Mouse (Mus musculus): ENCODE results near the gene Cachd1.

Cachd1 gene

DNA sequence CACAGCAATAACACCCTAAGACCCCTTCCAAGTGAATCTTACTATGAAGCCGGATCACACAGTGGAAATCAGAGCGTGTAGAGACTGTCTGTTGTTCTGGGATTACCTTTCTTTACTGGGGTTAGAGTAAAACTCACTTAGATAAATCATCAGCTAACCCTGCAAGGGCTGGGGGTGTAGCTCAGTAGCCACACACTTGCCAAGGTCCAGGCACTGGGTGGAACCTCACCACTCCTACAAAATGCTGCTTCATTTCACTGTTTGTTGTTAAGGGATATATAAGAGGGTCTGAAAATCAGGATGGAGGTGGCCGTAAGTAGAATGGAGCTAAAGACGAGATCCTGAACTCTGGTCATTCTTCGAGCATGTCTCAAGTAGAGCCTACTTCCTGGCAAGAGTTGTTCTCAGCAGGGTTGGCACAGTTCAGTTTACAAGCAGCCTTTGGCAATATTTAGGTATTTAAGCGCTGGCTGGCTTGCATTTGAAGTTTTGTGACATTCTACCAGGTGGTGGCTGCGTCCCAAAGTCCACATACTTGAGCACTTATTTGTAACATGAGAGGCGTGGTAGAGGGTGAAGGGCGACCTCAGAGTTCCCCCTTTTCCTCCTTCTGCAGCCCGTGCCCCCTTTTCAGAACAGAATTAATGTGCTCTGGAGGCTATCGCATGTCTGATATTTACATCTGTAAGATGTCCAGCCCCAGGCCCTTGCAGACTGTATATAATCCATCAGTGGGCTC lies 146.5 kb downstream of the Cachd1 start:
- DNase-seq (ENCODE audit: low read depth, low spot score): no peak

DNA sequence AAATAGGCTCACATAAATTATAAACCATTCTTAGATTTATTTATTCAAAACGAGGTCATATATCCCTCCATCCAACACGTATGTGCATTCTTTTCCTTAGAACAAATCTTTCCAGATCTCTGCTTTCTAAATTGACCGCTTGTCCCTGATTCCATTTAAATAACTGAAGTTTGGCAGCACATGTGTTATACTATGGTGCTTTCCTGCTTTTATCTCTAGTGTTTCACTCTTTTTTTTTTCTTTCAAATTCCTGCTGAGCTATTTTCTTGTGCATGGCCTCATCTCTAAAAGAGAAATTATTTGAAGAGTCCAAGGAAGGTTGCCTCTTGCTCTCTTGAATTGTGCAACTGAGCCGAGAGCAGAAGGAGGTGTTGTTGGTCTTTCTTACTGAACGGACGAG lies 147.1 kb downstream of the Cachd1 start:
- DNase-seq (ENCODE audit: low read depth, low spot score): no peak

DNA sequence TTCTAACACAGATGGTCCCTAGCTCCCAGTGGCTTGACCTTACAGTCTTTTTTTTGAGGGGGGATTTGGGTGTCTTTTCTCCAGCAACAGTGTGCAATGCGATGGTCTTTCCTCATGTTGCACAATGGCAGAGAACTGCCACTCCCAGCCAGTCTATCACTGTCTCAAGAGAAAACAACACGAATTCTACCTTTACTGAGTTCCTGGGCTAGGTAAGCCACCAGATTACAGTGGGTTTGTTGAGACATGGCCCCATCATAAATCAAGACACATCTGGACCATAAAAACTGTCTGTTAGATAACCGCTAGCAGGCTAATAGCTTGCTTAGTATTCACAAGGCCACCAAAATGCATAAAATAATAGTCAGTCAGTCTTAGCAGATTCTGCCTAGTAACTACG lies 147.8 kb downstream of the Cachd1 start:
- DNase-seq (ENCODE audit: low read depth, low spot score): no peak

DNA sequence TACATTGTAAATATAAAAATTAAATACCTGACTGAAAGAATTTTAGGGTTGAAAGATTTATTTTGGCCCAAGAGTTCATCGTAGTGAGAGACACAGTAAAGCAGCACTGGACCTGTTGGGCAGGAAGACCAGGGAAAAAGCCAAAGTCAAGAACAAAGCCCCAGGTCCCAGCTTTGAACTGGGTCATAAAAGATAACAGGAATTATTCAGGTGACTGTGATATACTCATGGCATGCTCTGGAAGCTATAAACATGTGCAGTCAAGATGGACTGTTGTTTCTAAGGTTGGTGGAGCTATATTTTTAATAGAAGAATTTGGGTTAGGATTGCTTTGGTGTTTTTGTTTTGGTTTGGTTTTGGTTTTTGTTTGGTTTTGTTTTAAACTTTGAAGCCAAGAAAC lies 148.7 kb downstream of the Cachd1 start:
- DNase-seq (ENCODE audit: low read depth, low spot score): no peak

DNA sequence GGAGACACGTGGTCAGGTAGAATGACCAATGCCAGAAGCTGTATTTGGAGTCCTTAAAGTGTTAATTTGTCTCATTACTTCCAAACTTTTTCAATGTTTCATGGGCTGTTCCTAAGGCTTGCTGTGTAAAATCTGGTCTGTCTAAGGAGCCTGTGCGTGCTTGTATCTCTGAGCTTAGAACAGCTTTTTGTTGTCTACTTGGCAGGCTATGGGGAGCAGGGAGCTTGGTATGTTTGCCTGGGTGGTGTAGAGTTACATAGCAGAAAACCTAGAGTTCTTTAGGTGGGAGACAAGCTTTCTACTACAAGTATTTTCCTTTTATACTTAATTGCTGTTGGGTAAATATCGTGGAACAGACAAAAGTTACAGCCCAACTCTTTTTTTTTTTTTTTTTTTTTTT lies 150.1 kb downstream of the Cachd1 start:
- DNase-seq (ENCODE audit: low read depth, low spot score): no peak

DNA sequence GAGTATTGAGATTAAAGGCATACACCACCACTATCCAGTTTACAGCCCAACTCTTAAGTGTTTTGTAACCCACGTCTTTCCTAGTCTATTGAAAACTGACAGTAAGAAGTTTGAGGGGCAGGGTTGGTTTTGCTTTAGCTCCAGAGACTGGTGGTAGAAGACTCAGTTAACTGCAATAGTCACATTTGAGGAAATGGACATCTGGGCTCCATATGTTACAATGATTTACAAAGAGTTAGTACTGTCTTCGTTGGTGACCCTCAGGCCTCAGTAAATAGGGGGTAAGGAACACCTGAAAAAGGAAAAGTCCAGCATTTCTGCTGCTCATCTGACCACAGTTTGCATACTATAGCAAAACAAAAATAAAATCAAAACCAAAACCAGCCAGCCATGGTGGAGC lies 150.6 kb downstream of the Cachd1 start:
- no peak for DNase-seq (ENCODE audit: low read depth, low spot score)

DNA sequence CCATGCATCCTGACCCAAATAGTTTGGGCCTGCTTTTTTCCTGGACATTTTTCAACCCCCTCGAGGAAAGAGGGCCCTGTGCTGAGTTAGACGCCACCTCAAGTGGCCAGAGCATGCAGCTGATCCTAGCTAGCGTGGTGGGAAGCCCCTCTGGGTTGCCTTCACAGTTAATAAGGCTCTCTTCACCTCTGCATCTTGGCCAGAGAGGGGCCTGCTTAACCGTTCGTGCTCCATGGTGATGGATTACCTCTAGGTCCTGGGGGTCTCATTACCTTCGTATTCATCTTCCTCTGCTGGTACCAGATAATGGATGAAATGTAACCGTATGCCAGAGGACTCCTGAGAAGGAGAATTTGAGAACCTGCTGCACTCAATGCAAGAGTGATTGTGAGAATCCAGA lies 167.2 kb downstream of the Cachd1 start:
- DNase-seq (ENCODE audit: low read depth, low spot score): no peak

DNA sequence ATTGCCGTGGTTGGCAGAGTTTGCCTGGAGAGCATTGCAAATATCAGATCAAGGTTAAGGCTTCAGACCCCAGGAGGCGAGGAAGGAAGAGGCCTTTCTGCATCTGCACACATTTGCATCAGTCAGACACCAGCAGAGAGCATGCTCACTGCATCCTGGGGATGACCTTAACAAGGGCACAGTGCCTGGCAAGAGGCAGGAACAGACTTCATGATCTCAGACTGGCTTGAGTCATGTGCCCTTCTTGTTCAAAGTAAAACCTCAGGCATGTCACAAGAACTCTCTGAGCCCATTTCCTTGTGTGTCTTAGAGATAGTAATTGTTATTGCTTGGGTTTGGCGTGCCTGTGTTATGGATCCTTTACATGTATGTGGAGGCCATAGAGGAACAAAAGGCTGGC lies 167.8 kb downstream of the Cachd1 start:
- no peak for DNase-seq (ENCODE audit: low read depth, low spot score)

DNA sequence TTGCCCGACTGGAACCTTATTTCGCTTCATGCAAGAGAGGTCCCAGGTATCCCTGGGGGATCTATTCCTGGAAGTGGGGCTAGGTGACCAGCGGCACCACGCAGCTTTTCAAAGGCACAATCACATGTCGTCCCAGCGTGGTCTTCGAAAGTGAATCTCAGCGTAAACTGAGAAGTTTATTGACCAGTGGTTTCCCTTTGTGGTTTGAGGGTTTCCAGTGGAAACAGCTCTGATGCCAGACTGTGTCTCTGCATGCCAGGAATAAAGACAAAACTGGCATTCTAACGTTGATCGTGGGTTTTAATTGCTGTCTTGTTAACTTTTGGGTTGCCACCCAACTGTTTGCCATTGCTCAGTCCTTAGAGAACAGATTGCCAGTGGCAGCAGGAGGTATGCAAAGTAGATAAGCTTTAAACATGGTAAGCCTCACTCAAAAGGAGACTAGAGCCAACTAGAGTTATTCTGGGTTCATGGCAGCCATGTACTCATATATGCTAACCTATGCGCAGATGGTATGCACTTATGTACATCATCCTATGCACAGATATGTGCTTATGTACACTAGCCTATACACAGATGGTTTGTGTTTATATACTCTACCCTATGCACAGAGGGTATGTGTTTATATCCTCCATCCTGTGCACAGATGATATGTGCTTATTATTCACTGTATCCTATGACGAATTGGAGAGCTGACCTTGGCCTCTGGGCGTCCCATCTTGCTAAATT lies 168.9 kb downstream of the Cachd1 start:
- DNase-seq (ENCODE audit: low read depth, low spot score): no peak

DNA sequence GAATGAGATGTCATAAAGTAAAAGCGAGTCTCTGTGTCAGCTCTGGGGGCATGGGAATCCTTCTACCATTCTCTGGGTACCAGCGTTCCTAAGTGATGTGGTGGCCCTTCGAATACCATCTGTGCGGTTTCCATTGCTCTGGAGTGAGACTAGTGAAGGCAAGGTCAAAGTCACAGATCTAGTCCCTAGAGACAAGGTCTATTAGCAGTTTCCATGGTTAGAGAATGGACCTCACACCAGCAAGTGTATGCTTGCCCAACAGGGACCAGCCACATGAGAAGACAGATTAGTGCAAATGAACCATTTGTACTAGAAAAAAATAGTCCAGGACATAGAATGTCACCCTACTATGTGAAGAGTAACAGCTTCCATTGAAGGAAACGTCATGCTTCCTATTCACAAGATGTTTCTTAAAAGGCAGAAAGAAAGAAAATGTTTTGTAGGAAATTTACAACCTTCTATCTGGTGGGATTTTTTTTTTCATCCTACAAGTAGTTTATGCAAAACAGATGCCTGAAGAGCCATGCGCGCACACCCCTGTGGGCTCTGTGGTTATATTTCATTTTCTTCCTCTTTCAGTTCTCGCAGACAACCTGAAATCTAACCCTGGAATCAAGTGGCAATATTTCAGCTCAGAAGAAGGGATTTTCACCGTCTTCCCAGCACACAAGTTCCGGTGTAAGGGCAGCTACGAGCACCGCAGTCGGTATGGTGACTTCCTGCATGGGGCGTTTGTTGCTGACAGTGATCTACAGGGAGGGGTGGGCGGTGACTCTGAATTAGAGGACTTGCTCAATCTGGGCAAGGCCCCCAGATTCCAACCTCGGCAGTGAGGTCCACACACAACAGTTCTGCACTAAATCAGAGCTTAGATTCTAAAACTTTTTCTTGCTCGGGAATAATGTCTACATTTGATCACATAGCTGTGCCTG lies 172.3 kb downstream of the Cachd1 start:
- DNase-seq (ENCODE audit: low read depth, low spot score): no peak

DNA sequence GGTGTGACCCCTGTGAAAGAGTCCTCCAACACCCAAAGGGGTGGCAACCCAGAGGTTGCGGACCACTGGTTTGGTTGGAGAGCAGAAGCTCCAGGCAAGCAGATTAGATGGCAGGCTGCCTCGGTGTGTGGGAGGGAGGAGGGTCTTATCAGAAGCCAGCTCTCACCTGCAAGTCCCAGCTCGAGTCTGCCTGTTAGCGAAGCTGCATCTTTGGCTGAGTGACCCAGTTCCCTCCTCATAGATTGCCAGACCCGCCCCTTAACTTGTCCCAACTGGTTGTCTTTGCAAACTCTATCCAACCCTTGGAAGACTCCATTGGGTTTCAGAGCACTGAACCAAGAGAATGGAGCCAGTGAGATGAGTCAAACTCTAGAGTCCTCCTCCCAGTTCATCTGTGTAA lies 173.8 kb downstream of the Cachd1 start:
- DNase-seq (ENCODE audit: low read depth, low spot score): no peak

DNA sequence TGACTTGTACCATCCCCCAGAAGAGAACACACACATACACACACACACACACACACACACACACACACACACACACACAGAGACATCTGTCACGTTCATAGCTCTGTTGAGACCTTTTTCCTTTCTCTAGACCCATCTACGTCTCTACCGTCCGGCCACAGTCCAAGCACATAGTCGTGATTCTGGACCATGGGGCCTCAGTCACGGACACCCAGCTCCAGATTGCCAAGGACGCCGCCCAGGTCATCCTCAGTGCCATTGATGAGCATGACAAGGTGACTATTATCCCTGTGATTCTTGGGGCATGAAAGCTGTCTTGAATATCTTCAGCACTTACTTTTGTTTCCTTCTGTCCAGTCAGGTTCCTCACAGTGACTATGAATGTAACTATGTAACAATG lies 175.4 kb downstream of the Cachd1 start:
- DNase-seq (ENCODE audit: low read depth, low spot score): no peak

DNA sequence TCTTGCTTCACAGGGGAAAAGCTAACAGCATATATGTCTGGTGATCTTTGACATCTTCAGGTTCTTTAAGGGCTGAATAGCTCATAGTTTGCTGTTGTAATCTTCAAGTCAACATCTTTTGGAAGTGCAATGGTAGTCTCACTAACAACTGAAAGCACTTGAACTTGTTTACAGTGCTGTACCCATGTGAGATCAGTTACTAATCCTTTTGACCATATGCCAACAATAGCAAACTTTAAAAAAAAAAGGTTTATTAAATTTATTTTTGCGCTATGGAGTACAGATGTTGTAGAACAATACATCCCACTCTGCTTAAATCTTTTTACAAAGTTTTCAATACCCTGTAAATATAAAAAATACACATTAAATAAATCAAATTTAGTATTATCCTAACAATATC lies 186.9 kb downstream of the Cachd1 start:
- DNase-seq (ENCODE audit: low read depth, low spot score): no peak

DNA sequence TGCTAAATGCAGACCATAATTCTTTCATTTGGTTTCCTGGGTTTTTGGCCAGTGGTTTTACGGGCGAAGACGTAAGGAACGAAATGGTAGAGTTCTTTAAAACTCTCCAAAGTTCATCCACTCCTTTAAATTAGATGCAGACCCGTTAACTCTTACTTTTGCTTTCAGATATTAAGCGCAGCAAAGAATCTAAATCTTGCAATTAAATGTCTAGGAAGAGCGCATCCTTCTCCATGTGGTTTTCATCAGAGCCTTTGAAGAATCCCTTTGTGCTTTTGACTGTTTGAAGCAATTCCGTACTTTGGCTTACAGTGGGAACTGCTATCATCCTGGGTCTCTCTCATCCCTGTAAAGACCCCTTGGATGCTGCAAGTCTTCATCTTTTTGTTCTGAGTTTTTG lies 187.3 kb downstream of the Cachd1 start:
- DNase-seq (ENCODE audit: low read depth, low spot score): no peak

DNA sequence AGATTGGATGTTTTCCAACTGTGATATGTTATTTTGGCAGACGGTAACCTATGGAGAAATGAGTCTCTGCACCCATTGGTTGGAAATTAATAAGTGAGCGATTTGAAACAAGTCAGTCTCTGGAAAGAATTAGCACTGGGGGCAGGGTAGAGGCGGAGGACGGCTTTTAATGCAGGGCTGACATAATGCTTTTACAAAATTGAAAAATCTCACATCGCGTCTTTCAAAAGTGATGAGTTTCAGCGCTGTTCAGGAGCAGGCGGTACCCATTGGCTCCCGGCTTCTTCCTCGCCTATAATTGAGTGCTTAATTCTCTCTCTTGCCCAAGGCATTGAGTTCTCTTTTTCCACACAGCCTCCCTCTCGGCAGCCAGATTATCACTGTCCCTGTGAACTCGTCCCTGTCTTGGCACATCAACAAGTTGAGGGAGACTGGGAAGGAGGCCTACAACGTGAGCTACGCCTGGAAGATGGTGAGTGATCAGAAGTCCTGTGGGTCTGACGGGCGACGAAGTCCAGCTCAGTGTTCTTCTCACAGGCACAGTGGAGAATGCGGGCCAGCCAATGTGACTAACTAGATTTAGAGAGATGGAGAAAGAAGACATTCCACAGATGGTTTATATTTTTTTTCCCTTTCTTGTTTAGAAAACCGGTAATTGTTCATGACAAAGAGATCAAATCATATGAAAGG lies 191.4 kb downstream of the Cachd1 start:
- DNase-seq (ENCODE audit: low read depth, low spot score): no peak

DNA sequence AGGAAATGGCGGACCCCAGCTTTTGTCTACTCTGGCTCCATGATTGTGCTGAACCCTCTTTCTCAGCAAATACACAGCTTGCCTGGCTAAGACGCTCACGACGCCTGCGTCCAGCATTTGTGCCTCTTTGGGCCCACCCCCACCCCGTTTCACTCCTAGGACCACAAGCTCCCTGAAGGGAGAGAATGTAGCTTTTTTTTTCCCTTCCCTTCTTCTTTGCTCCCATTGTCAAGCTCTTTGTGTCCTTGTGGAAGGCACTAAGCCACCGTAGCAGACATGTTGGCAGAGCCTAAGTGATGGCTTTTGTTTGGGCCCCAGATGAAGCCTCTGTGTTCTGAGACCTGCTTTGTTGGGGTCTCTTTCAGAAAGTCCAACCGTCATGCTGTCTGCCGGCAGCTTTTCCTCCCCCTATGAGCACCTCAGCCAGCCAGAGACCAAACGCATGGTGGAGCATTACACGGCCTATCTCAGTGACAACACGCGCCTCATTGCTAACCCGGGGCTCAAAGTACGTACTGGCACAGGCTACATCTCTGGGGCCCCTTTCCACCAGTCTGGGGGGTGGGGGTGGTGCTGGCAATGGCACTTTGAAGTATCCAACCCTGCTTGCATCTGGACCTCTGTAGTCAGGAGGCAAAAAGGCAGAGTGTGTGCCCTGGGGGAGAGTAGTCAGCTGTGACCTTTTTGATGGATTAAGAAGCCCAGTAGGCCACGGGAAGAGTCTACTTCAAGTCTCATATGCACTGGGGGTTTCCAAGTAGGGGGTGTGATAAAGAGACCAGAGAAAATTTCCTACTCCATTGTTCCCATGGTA lies 197.4 kb downstream of the Cachd1 start:
- DNase-seq (ENCODE audit: low read depth, low spot score): no peak

DNA sequence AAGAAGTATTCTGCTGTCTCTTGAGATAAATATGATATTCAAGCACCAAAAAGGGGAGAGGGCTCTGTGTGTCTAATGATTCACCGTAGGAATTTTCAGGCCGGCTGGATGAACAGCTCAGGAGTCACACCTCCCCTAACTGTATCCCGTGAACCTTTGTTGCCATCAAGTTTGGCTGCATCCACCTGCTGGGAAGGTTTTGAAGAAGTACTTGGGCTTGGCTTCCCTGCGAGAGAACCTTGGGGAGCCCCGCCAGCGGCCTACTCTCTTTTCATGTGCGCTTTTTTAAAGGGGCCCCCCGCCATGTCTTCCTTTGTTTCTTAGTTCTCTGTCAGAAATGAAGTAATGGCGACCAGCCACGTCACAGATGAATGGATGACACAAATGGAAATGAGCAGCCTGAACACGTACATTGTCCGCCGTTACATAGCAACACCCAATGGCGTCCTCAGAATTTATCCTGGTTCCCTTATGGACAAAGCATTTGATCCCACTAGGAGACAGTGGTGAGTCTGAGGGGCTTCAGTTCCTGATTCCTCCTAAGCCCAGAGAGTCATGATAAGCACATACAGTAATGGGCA lies 198.1 kb downstream of the Cachd1 start:
- no peak for DNase-seq (ENCODE audit: low read depth, low spot score)

DNA sequence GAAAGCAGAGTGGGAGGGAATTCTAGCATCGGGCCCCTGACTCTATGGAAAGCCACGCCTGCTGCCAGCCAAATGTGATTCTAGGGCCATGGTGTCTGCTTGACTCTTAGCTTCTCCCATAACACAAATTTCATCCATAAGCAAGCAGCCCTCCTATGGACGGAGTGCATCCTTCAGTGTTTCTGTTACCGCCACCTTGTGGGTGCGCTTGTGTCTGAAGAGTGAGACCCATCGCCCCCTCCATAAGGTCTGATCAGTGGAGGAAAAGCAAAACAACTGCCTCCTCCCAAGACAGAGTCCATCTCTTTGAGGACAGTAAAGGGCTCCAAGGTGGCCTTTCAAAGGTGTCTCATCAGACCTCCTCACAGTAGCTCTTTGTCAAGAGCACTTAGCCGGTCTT lies 201.0 kb downstream of the Cachd1 start:
- no peak for DNase-seq (ENCODE audit: low read depth, low spot score)

DNA sequence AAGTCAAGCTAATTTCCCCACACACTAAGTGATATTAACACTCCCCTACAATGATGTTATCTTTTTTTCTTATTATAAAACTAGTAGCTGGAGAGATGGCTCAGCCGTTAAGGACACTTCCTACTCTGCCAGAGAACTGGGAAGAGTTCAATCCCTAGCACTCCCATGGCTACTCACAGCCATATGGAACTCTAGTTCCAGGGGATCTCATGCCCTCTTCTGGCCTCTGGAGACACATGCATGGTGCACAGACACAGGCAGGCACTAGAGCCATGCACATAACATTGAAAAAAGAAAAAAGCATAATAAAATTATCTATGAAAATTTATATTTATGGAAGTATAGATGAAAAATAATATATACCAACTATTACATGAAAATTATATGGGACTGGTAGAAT lies 210.7 kb downstream of the Cachd1 start:
- no peak for DNase-seq (ENCODE audit: low read depth, low spot score)

DNA sequence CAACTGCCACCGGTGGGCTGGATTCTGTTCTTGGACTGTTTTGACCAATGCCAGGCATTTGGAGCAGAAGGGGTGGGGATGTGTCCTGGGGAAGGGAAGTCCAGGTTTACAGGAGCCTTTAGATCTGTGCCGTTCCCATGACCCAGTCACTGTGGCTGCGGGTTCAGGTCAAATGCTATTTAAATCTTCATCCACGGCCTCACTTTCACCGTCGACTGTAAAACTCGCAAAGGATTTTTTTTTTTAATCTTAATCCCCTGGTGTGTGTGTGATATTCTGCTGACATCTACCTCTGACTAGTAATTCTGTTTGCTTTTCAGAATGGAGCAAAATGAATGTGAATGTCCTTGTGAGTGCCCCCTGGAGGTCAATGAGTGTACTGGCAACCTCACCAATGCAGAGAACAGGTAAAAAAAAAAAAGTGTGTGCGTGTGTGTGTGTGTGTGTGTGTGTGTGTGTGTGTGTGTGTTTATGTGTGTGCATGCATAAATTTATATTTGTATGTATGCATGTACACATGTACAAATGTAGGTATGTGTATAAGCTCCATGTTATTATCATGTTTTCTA lies 211.8 kb downstream of the Cachd1 start:
- peak; percentile 37 for DNase-seq (ENCODE audit: low read depth, low spot score)
